Mouse (Mus musculus) MEL (cell line): Measurements from ENCODE around the gene Med14. TPM values are rescaled to one million over a fixed set of nuclear protein-coding genes. Genes with fewer than 3 reads are reported as not detected.
A peak's percentile ranks its signal among the peaks of the same experiment; 100 is the strongest.

Experiments
- DNase-seq: peaks from one replicate; pipeline ENCODE4 v3.0.0; 2011; ENCODE audit warnings: low read depth, low spot score
- H3K27ac ChIP-seq: 2 replicates; pipeline ENCODE4 v1.5.1; 2012; ENCODE audit warnings: low read depth, mild to moderate bottlenecking, control low read depth, low read length, moderate library complexity; ENCODE audit not compliant: control insufficient read depth
- H3K27me3 ChIP-seq, 2 experiments: fragments of 150-350 bp in 1 of 2; sonication (generic) in 1 of 2; 2 replicates each; pipeline ENCODE4 v1.6.1; 2012; ENCODE audit warnings: low read length in 2 of 2, mild to moderate bottlenecking in 2 of 2, improper control_type of control experiment in 1 of 2, moderate library complexity in 1 of 2; ENCODE audit not compliant: insufficient read depth in 2 of 2, control insufficient read depth in 1 of 2
- H3K36me3 ChIP-seq, 2 experiments: 2 replicates each; pipeline ENCODE4 v1.6.1; 2012 to 2014; ENCODE audit warnings: low read length in 2 of 2, improper control_type of control experiment in 1 of 2, inconsistent platforms in 1 of 2, mild to moderate bottlenecking in 1 of 2; ENCODE audit not compliant: insufficient read depth in 2 of 2, control insufficient read depth in 1 of 2
- H3K4me1 ChIP-seq, 2 experiments: fragments of 150-350 bp in 1 of 2; sonication (generic) in 1 of 2; 2 replicates each; pipeline ENCODE4 v1.6.1; 2012; ENCODE audit warnings: low read length in 2 of 2, improper control_type of control experiment in 1 of 2, mild to moderate bottlenecking in 1 of 2; ENCODE audit not compliant: insufficient read depth in 2 of 2, control insufficient read depth in 1 of 2
- H3K4me3 ChIP-seq, 2 experiments: fragments of 150-350 bp in 1 of 2; sonication (generic) in 1 of 2; 2 replicates each; pipeline ENCODE4 v1.5.1; 2012; ENCODE audit warnings: low read depth in 2 of 2, low read length in 2 of 2, mild to moderate bottlenecking in 2 of 2, moderate library complexity in 2 of 2, control low read depth in 1 of 2, improper control_type of control experiment in 1 of 2; ENCODE audit not compliant: control insufficient read depth in 1 of 2, insufficient read depth in 1 of 2
- H3K79me2 ChIP-seq: 2 replicates; pipeline ENCODE4 v1.6.1; 2012; ENCODE audit warnings: mild to moderate bottlenecking, low read length, moderate library complexity; ENCODE audit not compliant: control insufficient read depth, poor library complexity, insufficient read depth
- H3K9ac ChIP-seq: 2 replicates; pipeline ENCODE4 v1.6.1; 2012; ENCODE audit warnings: low read depth, mild to moderate bottlenecking, control low read depth, low read length, moderate library complexity; ENCODE audit not compliant: control insufficient read depth, poor library complexity, severe bottlenecking
- H3K9me3 ChIP-seq: fragments of 150-350 bp; sonication (generic); replicated peaks from 2 replicates; pipeline ENCODE4 v1.6.1; 2012; ENCODE audit warnings: mild to moderate bottlenecking, low read length, improper control_type of control experiment, moderate library complexity; ENCODE audit not compliant: insufficient read depth
- CHD1 ChIP-seq: IDR thresholded peaks from 2 replicates; pipeline ENCODE4 v1.6.1; 2012; ENCODE audit warnings: low read depth, mild to moderate bottlenecking, inconsistent platforms, low read length, improper control_type of control experiment
- CTCF ChIP-seq, 3 experiments: IDR thresholded peaks in 2 of 3; conservative IDR thresholded peaks in 1 of 3; 2 replicates each; pipeline ENCODE4 v1.5.1; 2011 to 2012; ENCODE audit warnings: low read length in 3 of 3, low read depth in 2 of 3, mild to moderate bottlenecking in 2 of 3, improper control_type of control experiment in 1 of 3, inconsistent platforms in 1 of 3, mixed read lengths in 1 of 3, moderate library complexity in 1 of 3; ENCODE audit not compliant: control insufficient read depth in 1 of 3, insufficient read depth in 1 of 3, poor library complexity in 1 of 3, severe bottlenecking in 1 of 3
- E2F4 ChIP-seq: IDR thresholded peaks from 2 replicates; pipeline ENCODE4 v1.6.1; 2011; ENCODE audit warnings: low read depth, low read length, improper control_type of control experiment, borderline replicate concordance
- ELF1 ChIP-seq: IDR thresholded peaks from 2 replicates; pipeline ENCODE4 v1.6.1; 2014; ENCODE audit warnings: low read depth, mild to moderate bottlenecking, inconsistent platforms, low read length, improper control_type of control experiment, moderate library complexity
- EP300 ChIP-seq, 2 experiments: IDR thresholded peaks; 2 replicates each; pipeline ENCODE4 v1.6.1; 2011; ENCODE audit warnings: improper control_type of control experiment in 2 of 2, low read length in 2 of 2, low read depth in 1 of 2, mild to moderate bottlenecking in 1 of 2
- GABPA ChIP-seq: IDR thresholded peaks from 2 replicates; pipeline ENCODE4 v1.6.1; 2012; ENCODE audit warnings: low read depth, mild to moderate bottlenecking, inconsistent platforms, low read length, improper control_type of control experiment, moderate library complexity
- GATA1 ChIP-seq: IDR thresholded peaks from 2 replicates; pipeline ENCODE4 v1.6.1; 2011; ENCODE audit warnings: low read depth, low read length, improper control_type of control experiment
- HCFC1 ChIP-seq: IDR thresholded peaks from 2 replicates; pipeline ENCODE4 v1.6.1; 2012; ENCODE audit warnings: low read depth, mild to moderate bottlenecking, inconsistent platforms, low read length, improper control_type of control experiment, moderate library complexity
- MAX ChIP-seq: IDR thresholded peaks from 2 replicates; pipeline ENCODE4 v1.6.1; 2011; ENCODE audit warnings: low read length, improper control_type of control experiment
- MAZ ChIP-seq: IDR thresholded peaks from 2 replicates; pipeline ENCODE4 v1.6.1; 2012; ENCODE audit warnings: low read depth, mild to moderate bottlenecking, inconsistent platforms, low read length, improper control_type of control experiment
- MEF2A ChIP-seq: IDR thresholded peaks from 2 replicates; pipeline ENCODE4 v1.6.1; 2014; ENCODE audit warnings: low read depth, mild to moderate bottlenecking, inconsistent platforms, low read length, improper control_type of control experiment; ENCODE audit not compliant: poor library complexity, insufficient replicate concordance, severe bottlenecking; ENCODE audit errors: extremely low read depth
- MXI1 ChIP-seq: IDR thresholded peaks from 2 replicates; pipeline ENCODE4 v1.6.1; 2011; ENCODE audit warnings: mild to moderate bottlenecking, low read depth, low read length, improper control_type of control experiment
- MYB ChIP-seq: IDR thresholded peaks from 2 replicates; pipeline ENCODE4 v1.6.1; 2011; ENCODE audit warnings: mild to moderate bottlenecking, low read depth, low read length, improper control_type of control experiment
- NELFE ChIP-seq: IDR thresholded peaks from 2 replicates; pipeline ENCODE4 v1.6.1; 2011; ENCODE audit warnings: low read depth, low read length, improper control_type of control experiment
- NRF1 ChIP-seq: IDR thresholded peaks from 2 replicates; pipeline ENCODE4 v1.6.1; 2014; ENCODE audit warnings: low read depth, mild to moderate bottlenecking, inconsistent platforms, low read length, improper control_type of control experiment, moderate library complexity; ENCODE audit not compliant: poor library complexity, insufficient read depth, severe bottlenecking
- POLR2A ChIP-seq, 2 experiments: IDR thresholded peaks; 2 replicates each; pipeline ENCODE4 v1.6.1; 2011 to 2012; ENCODE audit warnings: low read length in 2 of 2, mild to moderate bottlenecking in 2 of 2, control low read depth in 1 of 2, improper control_type of control experiment in 1 of 2, low read depth in 1 of 2, moderate library complexity in 1 of 2; ENCODE audit not compliant: control insufficient read depth in 1 of 2, insufficient read depth in 1 of 2, poor library complexity in 1 of 2
- POLR2AphosphoS2 ChIP-seq: IDR thresholded peaks from 2 replicates; pipeline ENCODE4 v1.6.1; 2011; ENCODE audit warnings: low read length, improper control_type of control experiment
- RAD21 ChIP-seq: IDR thresholded peaks from 2 replicates; pipeline ENCODE4 v1.6.1; 2011; ENCODE audit warnings: mild to moderate bottlenecking, low read depth, low read length, improper control_type of control experiment
- SIN3A ChIP-seq: IDR thresholded peaks from 2 replicates; pipeline ENCODE4 v1.6.1; 2012; ENCODE audit warnings: low read length, improper control_type of control experiment, inconsistent platforms
- SMC3 ChIP-seq: IDR thresholded peaks from 2 replicates; pipeline ENCODE4 v1.6.1; 2011; ENCODE audit warnings: low read depth, low read length, improper control_type of control experiment
- TBP ChIP-seq: IDR thresholded peaks from 2 replicates; pipeline ENCODE4 v1.8.0; 2011; ENCODE audit warnings: low read depth, low read length, improper control_type of control experiment
- UBTF ChIP-seq: IDR thresholded peaks from 2 replicates; pipeline ENCODE4 v1.6.1; 2012; ENCODE audit warnings: low read depth, mild to moderate bottlenecking, inconsistent platforms, low read length, improper control_type of control experiment, moderate library complexity, borderline replicate concordance; ENCODE audit not compliant: insufficient read depth
- USF1 ChIP-seq: IDR thresholded peaks from 2 replicates; pipeline ENCODE4 v1.6.1; 2014; ENCODE audit warnings: low read depth, mild to moderate bottlenecking, inconsistent platforms, low read length, improper control_type of control experiment, moderate library complexity
- ZMIZ1 ChIP-seq: IDR thresholded peaks from 2 replicates; pipeline ENCODE4 v1.6.1; 2012; ENCODE audit warnings: low read depth, mild to moderate bottlenecking, inconsistent platforms, low read length, improper control_type of control experiment, moderate library complexity
- ZNF384 ChIP-seq: IDR thresholded peaks from 2 replicates; pipeline ENCODE4 v1.6.1; 2012; ENCODE audit warnings: low read depth, mild to moderate bottlenecking, inconsistent platforms, low read length, improper control_type of control experiment
- polyA plus RNA-seq, 2 experiments: library from polyadenylated mRNA; stranded (reverse) in 1 of 2; unstranded in 1 of 2; fragments of >175 nt in 1 of 2; fragments of >200 nt in 1 of 2; gene quantifications; 2 replicates each; pipeline versions ENCODE4 v1.2.1 to v1.2.4; 2012; ENCODE audit warnings: low replicate concordance in 2 of 2, low read depth in 1 of 2; ENCODE audit not compliant: insufficient read length in 2 of 2, insufficient read depth in 1 of 2, missing spikeins in 1 of 2
- total RNA-seq: library from RNA; depleted of rRNA; stranded (reverse); fragments of 300-350 nt; gene quantifications from 2 replicates; pipeline ENCODE4 v1.2.3, GENCODE M21; 2012; rRNA removed

Med14 gene
- total RNA-seq, result 34.6 and 42.1 TPM in 2 replicates
- polyA plus RNA-seq, result 10 to 100 TPM; 53.3 to 77.9 TPM

- Histone ChIP-seq H3K27ac (peak within 1 kb of the TSS; percentile 98), H3K9me3 (no peaks in the 10 kb centered on the region), H3K79me2 (peaks cover 53% of the 10 kb centered on the region), H3K4me1 (peaks cover 3 to 14% of the 10 kb centered on the region in 2 experiments), H3K36me3 (peaks cover 0 to 34% of the 10 kb centered on the region in 2 experiments; a peak in 2 of 4 replicates), H3K4me3 (peak within 1 kb of the TSS; percentile 83 to 89), H3K9ac (peak within 1 kb of the TSS; percentile 97), H3K27me3 (no peaks in the 10 kb centered on the region)
- DNase-seq, result peak; percentile 97
- TF ChIP-seq TBP (peak; percentile 53), POLR2AphosphoS2 (peak; percentile 74), SMC3 (no peak), SIN3A (peak; percentile 81), MAZ (peak; percentile 90), NRF1 (peak; percentile 37; the same call in 1 of the 2 replicates), POLR2A (IDR thresholded peaks at IDR 0.05; ENCODE audit: control insufficient read depth in 1 of 2, insufficient read depth in 1 of 2, low read depth in 1 of 2, low read length in 2 of 2, poor library complexity in 1 of 2) (peak; percentile 76 to 95; a peak in 3 of 4 replicates), CHD1 (peak; percentile 93; the same call in 1 of the 2 replicates), ZMIZ1 (peak; percentile 90), GATA1 (no peak), RAD21 (no peak), GABPA (no peak), MYB (no peak), EP300 (IDR thresholded peaks at IDR 0.05; ENCODE audit: low read depth in 1 of 2, low read length in 2 of 2) (peak in 1 of 2 experiments; percentile 64; a peak in 2 of 4 replicates), UBTF (peak; percentile 51; the same call in 1 of the 2 replicates), MXI1 (peak; percentile 64; the same call in 1 of the 2 replicates), E2F4 (peak; percentile 95; the same call in 1 of the 2 replicates), MEF2A (0 out of 2 replicates have a peak, but pooled peaks have one; percentile 11), ZNF384 (no peak), USF1 (no peak), HCFC1 (peak; percentile 79), NELFE (peak; percentile 73), ELF1 (peak; percentile 83), MAX (0 out of 2 replicates have a peak, but pooled peaks have one; percentile 3), CTCF (IDR thresholded peaks at IDR 0.05 in 2 of 3, conservative IDR thresholded peaks at IDR 0.05 in 1 of 3; ENCODE audit: control insufficient read depth in 1 of 3, insufficient read depth in 1 of 3, low read depth in 2 of 3, low read length in 3 of 3, poor library complexity in 1 of 3, severe bottlenecking in 1 of 3) (no peak)
Observed at GRCm38 (mm10) chrX:12761626-12762333, at the start of gene Med14. TSS of gene Med14 (minus strand) at chrX:12762073.
